Mouse (Mus musculus) spleen, adult 12 weeks (tissue): ENCODE measurements around the gene Smg8.
A peak's percentile ranks its signal among the peaks of the same experiment; 100 is the strongest.
"Not testable (repeated sequence)": the region's sequence is repeated elsewhere in the genome, so short reads cannot be mapped to it uniquely, and the experiment has no call there.

ENCODE experiments used
- DNase-seq: peaks from one replicate; pipeline ENCODE4 v3.0.0; 2022; ENCODE audit warnings: low spot score

Gene Smg8

DNA sequence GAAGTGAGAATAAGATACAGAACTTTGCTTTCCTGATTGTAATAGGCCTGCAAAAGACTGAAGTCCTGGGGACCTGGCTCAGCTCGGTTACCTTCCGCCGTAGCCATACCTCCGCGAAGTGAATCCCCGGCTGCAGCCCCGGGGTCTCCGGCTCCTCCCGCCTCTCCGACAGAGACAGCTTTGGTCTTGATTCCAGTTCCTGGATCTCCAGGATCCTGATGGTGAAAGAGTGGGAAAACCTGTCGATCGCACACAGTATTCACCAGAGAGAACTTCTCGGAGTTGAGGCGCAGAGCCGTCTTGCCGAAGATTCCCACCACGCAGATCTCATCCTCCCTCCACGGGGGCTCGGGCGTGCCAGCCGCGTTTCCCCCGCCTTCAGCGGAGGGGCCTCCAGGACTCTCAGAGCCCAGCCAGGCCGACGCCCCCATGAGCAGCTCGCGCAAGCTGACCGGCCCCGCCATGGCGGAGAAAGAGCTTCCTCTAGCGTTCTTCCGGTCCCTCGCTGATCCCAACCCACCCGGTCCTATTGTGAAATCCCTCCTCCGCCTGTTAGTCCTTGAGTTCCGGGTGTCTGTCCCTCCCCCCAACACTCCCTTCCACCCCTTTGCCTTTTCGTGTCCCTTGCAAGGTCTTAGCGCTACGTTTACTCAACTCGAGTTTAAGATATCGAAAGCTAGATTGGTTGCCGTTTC, at the start of gene Smg8:
Smg8 (minus strand) TSS at position 485 of the 695 bp plus-strand sequence.
- DNase-seq: peak; percentile 65

DNA sequence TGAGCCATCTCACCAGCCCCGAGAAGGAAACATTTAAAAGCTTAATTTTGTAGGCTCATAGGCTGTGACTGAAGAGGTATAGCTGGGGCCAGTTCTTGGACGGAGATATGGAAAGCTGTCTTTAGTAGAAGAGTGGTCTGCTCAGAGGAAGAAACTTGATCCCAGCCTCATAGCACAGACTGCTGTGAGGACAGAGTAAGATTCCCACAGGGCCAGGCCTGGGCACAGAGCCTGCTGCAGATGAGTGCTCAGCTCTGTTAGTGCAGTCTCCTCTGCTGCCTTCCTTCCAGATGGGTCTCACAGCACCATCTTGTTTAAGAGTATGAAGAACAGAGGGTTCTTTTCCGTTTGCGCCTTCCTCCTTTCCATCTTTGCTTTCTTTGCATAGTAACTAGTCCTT, 49.7 kb upstream of the Smg8 start:
- no peak for DNase-seq

DNA sequence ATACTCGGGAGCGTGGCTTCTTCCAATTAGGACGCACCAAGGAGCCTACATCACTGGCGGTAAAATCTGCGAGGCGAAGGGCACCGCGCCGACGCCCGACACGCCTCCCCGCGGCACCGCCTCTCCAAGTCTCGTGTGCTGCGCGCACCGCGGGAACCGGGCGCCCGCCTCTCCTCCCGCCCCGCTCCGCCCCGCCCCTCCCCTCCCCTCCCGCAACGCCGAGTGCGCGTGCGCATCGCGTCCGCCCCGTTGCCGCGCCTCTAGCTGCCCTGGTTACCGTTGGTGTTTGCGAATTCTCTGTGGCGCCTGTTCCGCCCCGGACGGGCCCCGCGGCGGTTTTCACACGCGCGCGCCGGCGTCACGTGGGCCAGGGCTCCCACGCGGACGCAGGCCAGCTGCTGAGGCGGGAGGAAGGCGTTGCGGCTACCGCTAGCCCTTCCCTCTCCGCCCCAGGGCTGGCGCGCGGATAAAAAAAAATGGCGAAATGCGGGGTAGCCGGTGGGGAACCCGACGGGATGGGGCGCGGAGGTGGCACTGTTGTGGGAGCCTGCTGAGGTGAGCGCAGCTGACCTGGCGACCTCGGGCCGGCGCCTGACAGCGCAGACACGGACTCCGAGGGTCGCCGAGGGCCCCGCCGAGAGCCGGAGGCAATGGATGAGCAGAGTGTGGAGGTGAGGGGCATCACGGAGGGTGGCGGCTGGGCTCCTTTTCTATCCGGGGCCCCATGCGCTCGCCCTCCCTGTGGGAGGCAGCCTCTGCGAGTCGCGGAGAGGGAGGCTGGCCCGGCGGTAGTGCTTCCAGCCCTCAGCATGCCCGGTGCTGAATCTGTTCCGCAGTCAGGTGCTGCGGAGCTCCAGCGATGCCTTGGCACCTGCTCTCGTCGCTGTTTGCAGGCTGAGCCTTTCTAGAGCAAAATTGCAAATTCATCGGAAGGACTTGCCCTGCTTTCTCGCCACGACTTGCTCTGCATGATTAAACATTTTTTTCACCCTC, 40.5 kb upstream of the Smg8 start, which contains the start of gene Trim37:
Trim37 (plus strand) TSS at position 254 of the 993 bp plus-strand sequence.
- peak; percentile 84 for DNase-seq

DNA sequence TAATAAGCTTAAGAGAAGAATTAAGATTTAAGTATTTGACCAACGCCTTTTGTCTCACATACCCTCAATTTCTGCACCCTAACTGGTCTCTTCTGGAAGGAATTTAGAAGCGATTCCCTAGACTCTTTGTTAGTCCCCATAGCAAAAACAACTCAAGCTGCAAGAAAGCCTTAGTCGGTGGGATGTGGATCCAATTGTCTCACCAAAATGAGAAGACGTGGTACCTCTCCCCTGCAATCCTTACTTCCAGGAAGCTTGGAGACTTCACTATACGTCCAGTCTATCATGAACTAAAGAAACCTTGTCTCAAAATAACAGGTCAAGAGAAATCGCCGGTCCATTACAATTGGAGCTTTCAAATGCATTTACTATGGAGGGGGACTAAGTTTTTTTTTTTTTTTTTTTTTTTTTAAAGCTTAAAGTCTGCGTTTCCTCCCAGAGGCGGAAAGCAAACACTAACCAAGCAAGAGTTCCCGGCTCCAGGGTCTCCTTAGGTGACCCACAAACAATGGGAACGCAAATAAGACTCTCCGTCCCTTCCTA, 39.8 kb upstream of the Smg8 start:
- no peak for DNase-seq

DNA sequence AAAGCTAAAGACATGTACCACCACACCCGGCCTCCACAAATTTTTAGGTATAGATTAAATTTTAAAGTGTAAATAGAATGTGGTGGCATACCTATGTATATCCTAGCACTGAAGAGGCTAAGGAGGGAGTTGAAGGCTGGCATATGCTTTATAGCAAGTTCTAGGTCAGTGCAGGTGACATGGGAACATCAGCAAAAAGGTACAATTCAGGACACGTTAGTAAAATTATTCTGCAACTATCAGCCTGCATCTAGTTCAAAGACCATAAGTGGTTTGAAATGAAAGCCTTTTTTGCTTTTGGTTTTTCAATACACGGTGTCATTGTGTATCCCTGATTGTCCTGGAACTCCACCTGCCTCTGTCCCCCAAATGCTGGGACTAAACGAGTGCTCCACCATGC, 39.0 kb upstream of the Smg8 start:
- no peak for DNase-seq

DNA sequence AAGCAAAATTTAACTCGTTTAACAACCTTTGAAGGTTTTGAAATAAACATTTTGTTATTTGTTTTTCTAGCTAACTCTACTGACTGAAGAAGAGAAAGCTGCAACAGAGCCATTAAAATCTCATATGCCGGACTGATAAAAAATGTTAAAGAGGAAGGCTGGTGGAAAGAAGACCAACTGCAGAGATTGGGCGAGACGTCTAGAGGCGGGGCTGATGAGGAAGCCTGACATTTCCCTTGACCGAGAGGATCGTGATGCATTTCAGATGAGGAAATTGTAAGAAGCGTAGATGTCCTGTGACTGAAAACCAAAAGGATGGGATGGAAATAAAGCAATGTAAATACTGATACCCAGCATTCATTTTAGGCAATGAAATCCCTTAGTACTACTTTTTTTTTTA, 35.3 kb upstream of the Smg8 start:
- DNase-seq: no peak

DNA sequence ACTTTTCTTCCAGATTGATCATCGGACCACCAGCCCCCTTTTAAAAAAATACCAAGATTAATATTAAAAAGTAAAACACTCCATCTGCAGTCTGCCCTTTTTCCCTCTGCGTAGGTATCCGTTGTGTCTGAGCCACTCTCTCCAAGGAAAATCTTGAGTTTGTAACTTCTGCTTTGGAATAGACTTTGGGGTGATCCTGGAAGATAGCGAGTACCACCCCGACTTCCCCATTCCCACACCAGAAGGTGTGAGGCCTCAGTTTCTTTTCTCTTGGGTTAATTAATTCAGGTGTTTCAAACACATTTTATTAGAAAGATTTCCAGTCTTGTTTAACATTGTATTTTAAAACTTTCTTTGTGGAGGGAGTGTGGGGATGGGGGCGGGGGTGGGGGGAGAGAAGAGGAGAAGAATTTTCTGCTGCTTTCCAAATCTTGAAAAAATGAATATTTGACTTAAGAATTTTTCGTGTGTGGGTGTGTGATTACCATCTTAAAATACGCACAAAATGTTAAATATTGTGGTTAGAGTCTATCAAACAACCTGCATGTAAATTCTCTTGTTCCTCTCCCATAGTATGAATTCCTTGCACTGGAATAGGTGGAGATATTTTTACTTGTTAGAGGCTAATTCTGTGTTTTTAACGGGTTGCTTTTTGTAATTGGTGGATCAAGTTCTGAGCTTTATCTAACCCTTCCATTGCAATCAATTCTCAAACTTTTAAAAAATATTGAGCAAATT, 23.8 kb upstream of the Smg8 start:
- no peak for DNase-seq

DNA sequence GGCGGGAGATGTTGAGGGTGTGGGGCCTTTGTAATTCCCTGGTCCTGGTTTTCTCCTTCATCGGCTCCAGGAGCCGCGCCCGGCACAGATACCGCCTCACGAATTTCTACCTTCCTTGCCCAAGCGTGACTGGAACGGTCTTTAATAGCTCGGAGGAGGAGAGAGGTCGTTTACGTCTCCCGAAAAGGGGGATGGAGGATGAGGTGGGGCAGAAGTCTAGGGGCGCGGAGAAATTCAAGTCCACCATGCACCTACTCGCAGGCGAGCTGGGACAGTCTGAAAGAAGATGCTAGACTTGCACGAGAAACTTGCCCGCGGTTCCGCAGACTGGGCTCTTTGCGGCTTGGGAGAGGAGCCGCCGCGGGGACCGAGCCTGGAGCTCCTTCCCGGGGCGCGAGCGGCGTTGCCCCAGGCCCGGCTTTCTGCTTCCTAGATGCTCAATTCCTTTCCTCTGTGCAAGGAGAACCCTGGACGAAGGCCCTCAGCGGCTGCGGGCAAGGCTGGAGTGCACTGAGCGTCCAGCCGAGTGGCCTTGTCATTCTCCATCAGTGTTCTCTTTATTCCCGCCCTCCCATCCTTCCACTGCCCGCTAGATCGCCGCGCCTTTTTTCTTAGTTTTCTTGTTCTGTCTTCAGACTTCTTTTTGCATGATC, 23.1 kb upstream of the Smg8 start:
- DNase-seq: peak; percentile 36

DNA sequence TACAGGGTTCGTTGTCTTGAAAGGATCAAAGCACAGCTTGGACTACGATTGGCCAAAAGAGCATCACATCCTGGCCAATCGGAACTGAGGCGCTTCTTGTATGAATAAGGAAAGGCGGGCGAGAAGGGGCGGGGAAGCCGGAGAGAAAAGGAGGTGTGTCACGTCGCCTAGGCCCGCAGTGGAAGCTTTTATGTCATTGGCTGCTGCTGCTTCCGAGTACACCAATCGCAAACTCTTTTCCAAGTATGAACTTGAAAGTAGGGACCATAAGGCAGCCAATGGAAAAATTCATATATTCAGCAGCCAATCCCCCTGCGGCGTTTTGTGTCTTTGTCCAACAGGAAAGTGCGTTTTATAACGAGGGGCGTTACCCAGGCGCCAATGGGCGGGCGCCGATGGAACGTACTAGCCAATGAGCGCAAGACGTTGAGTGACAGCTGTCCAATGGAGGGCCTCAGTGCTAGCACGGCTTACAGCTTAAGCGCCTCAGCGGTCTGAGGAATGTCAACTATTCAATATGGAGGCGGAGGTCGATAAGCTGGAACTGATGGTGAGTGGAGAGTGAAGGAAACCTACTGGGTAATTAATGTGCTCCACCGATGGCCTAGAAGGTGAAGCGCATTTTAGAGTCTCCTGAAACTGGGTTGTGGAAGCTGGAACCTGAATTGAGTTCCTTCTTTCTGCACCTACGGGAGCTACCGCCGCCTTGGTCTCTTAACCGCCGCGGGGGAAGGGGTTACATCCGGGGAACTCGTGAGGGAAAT, 22.4 kb upstream of the Smg8 start, which contains the start of gene Ska2:
Ska2 (plus strand) TSS at position 480 of the 764 bp plus-strand sequence.
- DNase-seq: peak; percentile 95

DNA sequence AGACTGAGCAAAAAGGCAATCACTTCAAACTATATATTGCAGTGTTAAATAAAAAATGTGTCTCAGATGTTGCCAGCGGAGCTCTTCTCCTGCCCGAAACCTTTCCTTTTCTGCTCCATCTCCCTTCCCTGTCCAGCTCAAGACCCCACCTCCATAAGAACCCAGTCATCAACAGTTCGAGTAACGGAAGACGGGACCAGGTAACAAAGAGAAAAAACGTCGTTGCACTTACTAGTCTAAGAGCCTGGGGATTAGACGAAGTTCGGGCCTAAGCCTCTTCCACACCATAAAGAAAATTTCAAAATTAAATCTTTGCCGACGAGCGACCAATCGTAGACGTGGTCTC, 21.8 kb upstream of the Smg8 start, which contains the start of gene Prr11:
Prr11 (minus strand) TSS at position 300 of the 346 bp plus-strand sequence.
- DNase-seq: no peak

DNA sequence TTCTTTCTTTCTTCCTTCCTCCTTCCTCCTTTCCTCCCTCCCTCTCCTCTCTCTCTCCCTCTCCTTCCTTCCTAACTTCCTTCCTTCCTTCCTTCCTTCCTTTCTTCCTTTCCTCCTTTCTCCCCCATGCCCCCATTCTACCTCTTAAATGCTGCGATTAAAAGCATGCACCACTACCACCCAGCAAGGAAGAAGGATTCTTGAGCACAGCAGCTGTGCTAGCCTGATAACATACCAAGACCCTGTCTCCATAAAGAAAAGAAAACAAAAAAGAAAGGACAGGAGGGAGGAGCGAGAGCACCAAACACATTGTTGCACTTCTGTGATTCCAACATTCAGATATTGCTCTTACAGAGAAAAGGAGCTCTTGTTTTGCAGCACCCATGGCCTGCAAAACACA, 568 bp upstream of the Smg8 start:
- no peak for DNase-seq

DNA sequence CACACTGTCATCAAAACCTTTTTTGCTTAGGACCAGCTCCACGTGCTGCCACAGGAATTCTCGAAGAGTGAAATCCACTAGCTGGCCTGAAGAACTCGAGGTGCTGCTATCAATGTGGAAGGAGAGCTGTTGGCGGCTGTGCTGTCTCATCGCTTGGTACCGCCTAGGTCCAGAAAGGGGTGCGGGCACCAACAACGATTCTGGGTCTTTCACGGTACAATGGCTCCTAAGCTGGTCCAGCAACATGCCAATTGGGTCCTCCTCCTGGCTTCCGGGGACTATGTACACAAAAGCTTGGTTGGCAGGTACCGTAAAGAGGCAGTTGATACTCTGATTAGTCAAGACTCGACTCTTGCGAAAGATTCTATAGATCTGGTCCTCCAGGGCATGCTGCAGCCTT, 1.1 kb downstream of the Smg8 start:
- no peak for DNase-seq

DNA sequence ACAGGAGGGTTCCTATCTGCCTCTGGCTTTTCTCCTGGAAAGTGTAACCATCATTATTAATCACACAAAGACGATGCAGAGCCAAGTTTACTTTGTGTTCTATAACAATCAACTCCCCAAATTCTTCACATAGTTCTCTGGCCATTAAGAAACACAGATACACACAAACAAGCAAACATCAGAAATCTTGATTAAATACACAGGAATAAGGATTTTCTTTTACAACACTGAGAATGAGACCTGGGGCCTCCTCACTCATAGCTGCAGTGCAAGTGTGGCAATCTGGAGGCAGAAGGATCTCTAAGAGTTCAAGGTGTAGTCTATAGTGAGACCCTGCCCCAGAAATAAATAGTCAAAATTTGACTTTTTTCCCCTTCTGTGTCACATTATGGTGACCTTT, 2.9 kb downstream of the Smg8 start:
- DNase-seq: no peak

DNA sequence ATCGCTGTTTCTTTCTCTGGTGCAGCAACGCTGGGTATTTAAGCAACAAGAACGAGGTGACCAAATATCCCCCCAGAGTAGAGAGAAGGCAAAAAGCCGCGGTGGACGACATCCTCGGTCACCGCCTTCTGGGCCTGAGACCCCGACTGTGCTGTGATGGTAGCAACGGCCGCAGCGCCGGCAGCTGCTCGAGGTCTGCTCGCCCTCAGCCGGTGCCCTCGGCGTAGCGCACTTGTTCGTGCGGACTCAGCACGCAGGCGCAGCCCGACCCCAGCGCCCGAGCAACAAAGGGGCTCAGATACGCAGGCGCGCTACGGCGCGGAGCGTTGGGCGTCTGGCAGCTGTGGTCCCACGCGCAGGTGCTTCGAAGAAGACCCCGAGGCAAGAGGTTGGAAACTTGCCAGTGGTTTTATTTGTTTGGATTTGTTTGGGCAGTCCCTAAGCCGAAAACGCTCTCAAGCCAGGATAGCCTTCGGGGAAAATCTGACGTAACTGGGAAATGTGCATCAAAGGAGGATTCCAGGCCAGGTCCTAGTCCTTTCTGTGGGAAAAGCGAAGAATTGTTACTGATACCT, 12.6 kb downstream of the Smg8 start, which contains the start of gene Gdpd1:
Gdpd1 (minus strand) TSS at position 197 of the 575 bp plus-strand sequence.
- peak; percentile 75 for DNase-seq

DNA sequence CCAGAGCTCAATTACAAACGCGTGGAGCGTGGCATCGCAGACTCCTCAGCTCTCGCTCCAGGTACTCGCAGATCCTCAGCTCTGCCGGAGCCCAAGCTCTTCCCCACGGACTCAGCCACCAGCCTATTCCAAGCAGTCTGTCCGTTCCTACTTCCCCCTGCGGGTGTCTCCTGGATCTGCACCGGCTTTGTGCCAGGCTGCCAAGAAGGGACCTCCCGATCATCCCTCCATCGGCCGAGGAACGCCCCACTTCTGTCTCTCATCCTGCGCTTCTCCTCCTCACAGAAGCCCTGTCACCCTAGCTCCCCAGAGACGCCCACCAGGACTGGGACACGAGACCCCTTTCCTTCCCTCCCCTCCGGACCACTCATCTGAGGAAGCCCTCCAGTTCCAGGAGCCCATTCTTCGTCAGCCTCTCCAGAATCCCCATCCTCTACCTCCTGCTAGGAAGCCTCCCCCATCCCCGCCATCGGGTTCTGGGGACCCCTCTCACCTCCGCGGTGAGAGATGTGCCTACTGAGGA, 13.2 kb downstream of the Smg8 start:
- DNase-seq: peak; percentile 46

DNA sequence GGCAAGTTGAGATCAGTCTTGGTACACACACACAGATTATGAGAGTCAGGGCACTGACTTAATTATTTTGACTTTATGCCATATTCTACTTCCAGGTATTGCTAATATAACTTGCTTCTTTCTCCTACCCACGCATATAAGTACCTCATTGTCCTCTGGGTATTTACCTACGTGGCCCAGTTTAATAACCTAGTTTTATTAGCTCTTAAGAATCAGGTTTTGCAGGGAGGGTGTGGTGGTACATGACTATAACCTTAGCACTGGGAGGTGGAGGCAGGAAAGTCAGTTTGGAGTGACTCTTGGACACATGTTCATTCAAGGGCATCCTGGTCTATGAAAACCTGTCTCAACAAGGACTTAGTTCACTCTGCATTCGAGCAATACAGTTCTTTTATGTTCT, 24.5 kb downstream of the Smg8 start:
- no peak for DNase-seq

DNA sequence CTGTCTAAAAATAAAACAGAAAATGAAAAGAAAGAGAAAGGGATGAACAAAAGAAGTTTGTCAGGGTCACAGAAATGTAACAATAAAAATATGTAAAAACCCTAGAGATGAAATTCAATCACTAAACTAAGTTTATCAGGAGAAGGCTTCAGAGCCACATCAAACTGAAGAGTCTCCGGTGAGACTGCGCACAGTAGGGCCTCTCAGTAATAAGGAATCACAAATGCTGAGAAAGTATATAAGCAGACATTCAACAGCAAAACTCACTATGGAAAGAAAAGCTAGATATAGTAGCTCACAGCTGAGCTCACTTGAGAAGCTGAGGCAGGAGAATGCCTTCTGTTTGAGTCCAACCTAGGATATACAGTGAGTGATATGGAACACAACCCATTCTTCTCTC, 26.2 kb downstream of the Smg8 start:
- DNase-seq: no peak

DNA sequence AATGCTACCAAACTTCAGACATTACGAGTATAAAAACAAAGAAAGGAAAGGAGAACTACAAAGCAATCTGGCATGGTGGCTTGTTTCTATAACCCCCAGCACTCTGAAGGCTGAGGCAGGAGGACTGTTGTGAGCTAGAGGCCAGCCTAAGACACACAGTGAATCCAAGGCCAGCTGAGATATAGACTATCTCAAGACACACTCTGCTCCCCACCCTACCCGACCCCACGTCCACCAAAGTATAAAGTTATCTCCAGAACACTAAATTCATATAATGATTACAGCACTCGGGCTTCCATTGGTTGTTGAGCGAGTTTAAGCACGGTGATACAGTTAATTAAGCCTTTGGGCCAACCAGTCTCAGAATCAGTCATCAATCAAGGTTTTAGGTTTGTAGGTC, 30.3 kb downstream of the Smg8 start:
- DNase-seq: no peak

DNA sequence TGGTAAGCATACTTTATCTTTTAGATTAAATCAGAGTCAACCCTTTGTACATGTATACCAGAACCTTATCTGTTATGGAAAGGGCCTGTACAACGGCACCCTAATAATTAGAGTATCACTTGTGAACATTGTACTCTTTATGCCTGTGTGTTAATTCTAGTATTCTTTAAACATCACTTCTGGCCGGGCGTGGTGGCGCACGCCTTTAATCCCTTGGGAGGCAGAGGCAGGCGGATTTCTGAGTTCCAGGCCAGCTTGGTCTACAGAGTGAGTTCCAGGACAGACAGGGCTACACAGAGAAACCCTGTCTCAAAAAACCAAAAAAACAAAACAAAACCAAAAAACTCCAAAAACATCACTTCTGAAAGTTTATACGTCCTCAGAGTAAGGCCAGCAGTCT, 37.7 kb downstream of the Smg8 start:
- not testable (repeated sequence) for DNase-seq

DNA sequence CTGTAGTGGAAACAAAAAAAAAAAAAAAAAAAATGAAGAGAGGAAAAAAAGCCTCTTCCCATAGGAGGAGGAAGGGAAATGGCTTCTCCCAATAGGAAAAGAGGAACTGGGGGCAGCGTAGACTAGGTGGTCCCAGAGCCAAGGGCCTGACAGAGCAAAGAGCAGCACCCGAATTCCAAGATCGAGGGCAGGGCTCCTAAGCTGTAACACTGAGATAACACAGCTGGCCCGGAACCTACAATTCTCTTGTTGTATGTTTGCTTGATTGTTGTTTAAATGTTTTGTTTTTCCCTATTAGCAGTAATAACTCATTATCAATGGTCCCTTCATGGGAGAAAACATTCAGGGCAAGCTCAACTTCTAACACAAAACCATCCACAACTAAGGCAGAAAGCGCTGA, 39.6 kb downstream of the Smg8 start:
- DNase-seq: no peak
